Comparison of ENCODE assay signal across 16 mouse cellular contexts in genomic region chr16:42370148-42370547, GRCm38 (mm10). TPM values are rescaled to one million over a fixed set of nuclear protein-coding genes. Genes with fewer than 3 reads are reported as not detected.
A peak's percentile ranks its signal among the peaks of the same experiment; 100 is the strongest.
DNase-seq lines count a peak whose midpoint lies in the region; ATAC-seq and TF ChIP-seq lines count a peak whose summit lies in the region.
"Had no signal": no experiment of that assay in that cellular context is flagged by ENCODE, and none has a peak within 500 bp of the region (broad histone marks: within the 10 kb centered on the region; RNA-seq: fewer than 3 reads in every experiment).

No protein-coding gene starts in this region.

- H3K27me3 ChIP-seq in forebrain, embryonic 13.5 days = no peaks in the 10 kb centered on the region
- no peaks in the 10 kb centered on the region for H3K27me3 ChIP-seq in forebrain, embryonic 11.5 days (ENCODE audit: control insufficient read depth, insufficient read depth, low read length)
- no peaks in the 10 kb centered on the region for H3K27me3 ChIP-seq in midbrain, embryonic 14.5 days (ENCODE audit: control insufficient read depth, insufficient read depth, low read length)
- H3K27me3 ChIP-seq in midbrain, embryonic 10.5 days (ENCODE audit: low read depth, poor library complexity, severe bottlenecking) = no peaks in the 10 kb centered on the region
- no peaks in the 10 kb centered on the region for H3K27me3 ChIP-seq in hindbrain, postnatal 0 days (ENCODE audit: insufficient read depth, low read length)
- no peaks in the 10 kb centered on the region for H3K27me3 ChIP-seq in midbrain, postnatal 0 days (ENCODE audit: insufficient read depth, low read length)
- H3K27me3 ChIP-seq: limb, embryonic 12.5 days had no signal

- no peak overlapping the region for H3K27ac ChIP-seq in forebrain, embryonic 13.5 days
- no peak overlapping the region for H3K27ac ChIP-seq in forebrain, embryonic 11.5 days (ENCODE audit: low read depth, low read length)
- peak overlapping the region; percentile 71 for H3K27ac ChIP-seq in midbrain, embryonic 14.5 days (replicated peaks; ENCODE audit: low read depth, low read length)
- no peak overlapping the region for H3K27ac ChIP-seq in midbrain, embryonic 10.5 days (replicated peaks)
- peak overlapping the region; percentile 68; the same call in 1 of the 2 replicates for H3K27ac ChIP-seq in hindbrain, postnatal 0 days
- peak overlapping the region; percentile 73 for H3K27ac ChIP-seq in midbrain, postnatal 0 days (ENCODE audit: low read depth, low read length)
- H3K27ac ChIP-seq: limb, embryonic 12.5 days had no signal

- H3K9ac ChIP-seq in forebrain, embryonic 13.5 days = no peak overlapping the region
- no peak overlapping the region for H3K9ac ChIP-seq in forebrain, embryonic 11.5 days (ENCODE audit: low read length)
- no peak overlapping the region for H3K9ac ChIP-seq in midbrain, embryonic 14.5 days (replicated peaks; ENCODE audit: low read length)
- H3K9ac ChIP-seq in hindbrain, postnatal 0 days (replicated peaks; ENCODE audit: low read length) = no peak overlapping the region
- no peak overlapping the region for H3K9ac ChIP-seq in midbrain, postnatal 0 days (replicated peaks; ENCODE audit: low read length, poor library complexity, severe bottlenecking)
- H3K9ac ChIP-seq: limb, embryonic 12.5 days; liver, postnatal 0 days had no signal

- DNase-seq in forebrain, embryonic 11.5 days (ENCODE audit: low spot score) = no peak
- DNase-seq in midbrain, embryonic 14.5 days = peak; percentile 57
- DNase-seq in midbrain, embryonic 10.5 days (ENCODE audit: low spot score) = no peak
- DNase-seq in hindbrain, postnatal 0 days (ENCODE audit: low spot score) = peak; percentile 54
- peak; percentile 65 for DNase-seq in midbrain, postnatal 0 days (ENCODE audit: low spot score)
- no peak for DNase-seq in gastrocnemius, postnatal 10 days
- DNase-seq: adrenal gland, postnatal 10 days; cerebellum, adult 11 months; gastrocnemius, postnatal 14 days; kidney, postnatal 14 days; liver, postnatal 0 days; thymus, postnatal 14 days had no signal

- no peak overlapping the region for H3K4me2 ChIP-seq in forebrain, embryonic 13.5 days
- no peak overlapping the region for H3K4me2 ChIP-seq in forebrain, embryonic 11.5 days (ENCODE audit: low read depth, low read length, severe bottlenecking)
- H3K4me2 ChIP-seq in midbrain, embryonic 14.5 days (ENCODE audit: low read length) = no peak overlapping the region
- no peak overlapping the region for H3K4me2 ChIP-seq in hindbrain, postnatal 0 days (ENCODE audit: low read depth, low read length)
- H3K4me2 ChIP-seq in midbrain, postnatal 0 days (ENCODE audit: low read depth, low read length, poor library complexity, severe bottlenecking) = no peak overlapping the region
- H3K4me2 ChIP-seq: limb, embryonic 12.5 days had no signal

- H3K36me3 ChIP-seq in forebrain, embryonic 13.5 days (ENCODE audit: poor library complexity, severe bottlenecking) = no peaks in the 10 kb centered on the region
- no peaks in the 10 kb centered on the region for H3K36me3 ChIP-seq in forebrain, embryonic 11.5 days (ENCODE audit: control insufficient read depth, insufficient read depth, low read length)
- no peaks in the 10 kb centered on the region for H3K36me3 ChIP-seq in midbrain, embryonic 14.5 days (ENCODE audit: control insufficient read depth, insufficient read depth, low read length)
- H3K36me3 ChIP-seq in midbrain, embryonic 10.5 days = no peaks in the 10 kb centered on the region
- H3K36me3 ChIP-seq in hindbrain, postnatal 0 days (ENCODE audit: insufficient read depth, low read length) = no peaks in the 10 kb centered on the region
- H3K36me3 ChIP-seq in midbrain, postnatal 0 days (ENCODE audit: insufficient read depth, low read length) = no peaks in the 10 kb centered on the region
- H3K36me3 ChIP-seq: limb, embryonic 12.5 days had no signal

- H3K4me1 ChIP-seq in forebrain, embryonic 13.5 days = 0 out of 2 replicates have a peak, but pooled peaks cover 6% of the 10 kb centered on the region
- no peaks in the 10 kb centered on the region for H3K4me1 ChIP-seq in forebrain, embryonic 11.5 days (replicated peaks; ENCODE audit: control insufficient read depth, insufficient read depth, low read length)
- H3K4me1 ChIP-seq in midbrain, embryonic 14.5 days (ENCODE audit: control insufficient read depth, insufficient read depth, low read length) = peaks cover 6% of the 10 kb centered on the region; the same call in 1 of the 2 replicates
- H3K4me1 ChIP-seq in midbrain, embryonic 10.5 days = 0 out of 2 replicates have a peak, but pooled peaks cover 5% of the 10 kb centered on the region
- no peaks in the 10 kb centered on the region for H3K4me1 ChIP-seq in hindbrain, postnatal 0 days (ENCODE audit: insufficient read depth, low read length)
- no peaks in the 10 kb centered on the region for H3K4me1 ChIP-seq in midbrain, postnatal 0 days (ENCODE audit: insufficient read depth, low read length)
- H3K4me1 ChIP-seq: limb, embryonic 12.5 days had no signal

- WGBS in forebrain, embryonic 13.5 days = 74% methylated on average over 6 of the region's 6 CpGs
- WGBS in forebrain, embryonic 11.5 days = 80% methylated on average over 6 of the region's 6 CpGs
- 42% methylated on average over 6 of the region's 6 CpGs for WGBS in midbrain, embryonic 14.5 days
- WGBS in midbrain, embryonic 10.5 days = 72% methylated on average over 6 of the region's 6 CpGs
- WGBS in hindbrain, postnatal 0 days = 48% methylated on average over 6 of the region's 6 CpGs
- 31% methylated on average over 6 of the region's 6 CpGs for WGBS in midbrain, postnatal 0 days

- H3K4me3 ChIP-seq in forebrain, embryonic 13.5 days = no peak overlapping the region
- H3K4me3 ChIP-seq in forebrain, embryonic 11.5 days (ENCODE audit: low read depth, low read length) = no peak overlapping the region
- no peak overlapping the region for H3K4me3 ChIP-seq in midbrain, embryonic 14.5 days (replicated peaks; ENCODE audit: low read depth, low read length)
- no peak overlapping the region for H3K4me3 ChIP-seq in midbrain, embryonic 10.5 days
- no peak overlapping the region for H3K4me3 ChIP-seq in hindbrain, postnatal 0 days (ENCODE audit: low read length)
- H3K4me3 ChIP-seq in midbrain, postnatal 0 days (ENCODE audit: low read depth, low read length) = no peak overlapping the region
- H3K4me3 ChIP-seq: limb, embryonic 12.5 days had no signal

- no peak for TF ChIP-seq CTCF in hindbrain, postnatal 0 days (IDR thresholded peaks at IDR 0.05; ENCODE audit: low read depth)
- TF ChIP-seq CTCF in midbrain, postnatal 0 days (IDR thresholded peaks at IDR 0.05) = no peak

- ATAC-seq in forebrain, embryonic 13.5 days = 0 out of 2 replicates have a peak, but pooled peaks have one; percentile 16
- ATAC-seq in forebrain, embryonic 11.5 days (replicated peaks; ENCODE audit: low FRiP score) = no peak
- ATAC-seq in midbrain, embryonic 14.5 days (ENCODE audit: low FRiP score, low TSS enrichment) = no peak
- ATAC-seq in hindbrain, postnatal 0 days = peak; percentile 70; the same call in 1 of the 2 replicates
- peak; percentile 73 for ATAC-seq in midbrain, postnatal 0 days (ENCODE audit: low FRiP score)
- ATAC-seq in megakaryocyte progenitor cell, adult 5-6 weeks (replicated peaks; ENCODE audit: poor library complexity) = no peak
- ATAC-seq: liver, postnatal 0 days had no signal

- H3K9me3 ChIP-seq in forebrain, embryonic 13.5 days (replicated peaks) = no peaks in the 10 kb centered on the region
- no peaks in the 10 kb centered on the region for H3K9me3 ChIP-seq in forebrain, embryonic 11.5 days (ENCODE audit: control insufficient read depth, low read length)
- H3K9me3 ChIP-seq in midbrain, embryonic 14.5 days (ENCODE audit: control insufficient read depth, low read length) = no peaks in the 10 kb centered on the region
- no peaks in the 10 kb centered on the region for H3K9me3 ChIP-seq in midbrain, embryonic 10.5 days (replicated peaks)
- H3K9me3 ChIP-seq in hindbrain, postnatal 0 days (ENCODE audit: low read length) = no peaks in the 10 kb centered on the region
- no peaks in the 10 kb centered on the region for H3K9me3 ChIP-seq in midbrain, postnatal 0 days (ENCODE audit: low read length)
- H3K9me3 ChIP-seq: limb, embryonic 12.5 days had no signal

RNA-seq across cellular contexts. Expression of gene Gap43, which starts 29.7 kb away (rescaled TPM):
- 389 and 408 TPM in 2 replicates for polyA plus RNA-seq in forebrain, embryonic 13.5 days (2015; fragmentation: Nextera tagmentation; extraction: Ambion mirVana)
- 106 and 111 TPM in 2 replicates for polyA plus RNA-seq in forebrain, embryonic 11.5 days (2014; fragmentation: Nextera tagmentation; extraction: Ambion mirVana)
- 1,427 and 1,759 TPM in 2 replicates for polyA plus RNA-seq in midbrain, embryonic 14.5 days (2014; fragmentation: Nextera tagmentation; extraction: Ambion mirVana)
- 131 and 203 TPM in 2 replicates for polyA plus RNA-seq in midbrain, embryonic 10.5 days (2016; fragmentation: Nextera tagmentation; extraction: Ambion mirVana)
- 514 and 592 TPM in 2 replicates for total RNA-seq in hindbrain, postnatal 0 days (2014; rRNA removed)
- 1,749 and 1,766 TPM in 2 replicates for polyA plus RNA-seq in hindbrain, postnatal 0 days (2015; fragmentation: Nextera tagmentation; extraction: Ambion mirVana)
- total RNA-seq in midbrain, postnatal 0 days (2014; rRNA removed) = 874 and 1,101 TPM in 2 replicates
- 2,398 and 2,505 TPM in 2 replicates for polyA plus RNA-seq in midbrain, postnatal 0 days (2015; fragmentation: Nextera tagmentation; extraction: Ambion mirVana)
- total RNA-seq in megakaryocyte progenitor cell, adult 5-6 weeks (2015) = not detected in 2 replicates
- total RNA-seq in megakaryocyte progenitor cell, adult 5-6 weeks (2017) = not detected in 2 replicates
- 10 to 100 TPM in 1 of 2 experiments, 1 to 10 TPM in 1; 9.5 to 14.7 TPM for total RNA-seq in gastrocnemius, postnatal 10 days (2021)
- total RNA-seq: megakaryocyte, adult 5-6 weeks had no signal

Comparison
In these comparisons a context has a peak if more than half of its experiments do, and no peak if none do; other contexts are left out.
1. ATAC-seq: peak in forebrain, embryonic 13.5 days (single experiment), hindbrain, postnatal 0 days (single experiment) and midbrain, postnatal 0 days (single experiment); none in forebrain, embryonic 11.5 days (single experiment), midbrain, embryonic 14.5 days (single experiment) and megakaryocyte progenitor cell, adult 5-6 weeks (single experiment).
2. H3K27ac ChIP-seq: peak in midbrain, embryonic 14.5 days (single experiment), hindbrain, postnatal 0 days (single experiment) and midbrain, postnatal 0 days (single experiment); none in forebrain, embryonic 13.5 days (single experiment), forebrain, embryonic 11.5 days (single experiment) and midbrain, embryonic 10.5 days (single experiment).
3. DNase-seq: peak in midbrain, embryonic 14.5 days (single experiment), hindbrain, postnatal 0 days (single experiment) and midbrain, postnatal 0 days (single experiment); none in forebrain, embryonic 11.5 days (single experiment), midbrain, embryonic 10.5 days (single experiment) and gastrocnemius, postnatal 10 days (single experiment).